Mouse (Mus musculus): ENCODE results near the gene Nkx1-2. TPM values are rescaled to one million over a fixed set of nuclear protein-coding genes. Genes with fewer than 3 reads are reported as not detected.
A peak's percentile ranks its signal among the peaks of the same experiment; 100 is the strongest.

Nkx1-2 gene
- total RNA-seq, 4 experiments from 2014 or later: not detected

- DNase-seq (ENCODE audit: low spot score in 2 of 2): no peak
These were observed 30.6 kb downstream of the Nkx1-2 start for GRCm38 (mm10) chr7:132568817-132569216.

DNA sequence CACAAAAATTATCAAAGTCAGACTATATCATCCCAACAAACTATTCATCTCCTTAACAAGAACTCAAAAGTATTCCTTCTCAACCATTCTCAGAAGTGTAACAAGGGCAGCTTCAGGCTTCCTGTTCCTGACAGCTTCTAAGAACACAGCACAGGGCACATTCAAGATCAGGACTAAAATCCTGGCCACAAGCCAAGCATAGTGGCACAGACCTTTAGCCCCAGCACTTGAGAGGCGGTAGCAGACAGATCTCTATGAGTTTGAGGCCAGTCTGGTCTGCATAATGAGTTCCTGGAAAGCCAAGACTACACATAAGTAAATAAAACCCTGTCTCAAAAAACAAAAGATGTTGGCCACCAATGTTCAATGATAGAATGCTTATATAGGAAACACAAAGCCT lies 33.6 kb downstream of the Nkx1-2 start:
- DNase-seq (ENCODE audit: low spot score in 2 of 2): no peak

- no peak for DNase-seq (ENCODE audit: low spot score in 2 of 2)
These were observed 40.2 kb downstream of the Nkx1-2 start for GRCm38 (mm10) chr7:132559138-132559766.

DNA sequence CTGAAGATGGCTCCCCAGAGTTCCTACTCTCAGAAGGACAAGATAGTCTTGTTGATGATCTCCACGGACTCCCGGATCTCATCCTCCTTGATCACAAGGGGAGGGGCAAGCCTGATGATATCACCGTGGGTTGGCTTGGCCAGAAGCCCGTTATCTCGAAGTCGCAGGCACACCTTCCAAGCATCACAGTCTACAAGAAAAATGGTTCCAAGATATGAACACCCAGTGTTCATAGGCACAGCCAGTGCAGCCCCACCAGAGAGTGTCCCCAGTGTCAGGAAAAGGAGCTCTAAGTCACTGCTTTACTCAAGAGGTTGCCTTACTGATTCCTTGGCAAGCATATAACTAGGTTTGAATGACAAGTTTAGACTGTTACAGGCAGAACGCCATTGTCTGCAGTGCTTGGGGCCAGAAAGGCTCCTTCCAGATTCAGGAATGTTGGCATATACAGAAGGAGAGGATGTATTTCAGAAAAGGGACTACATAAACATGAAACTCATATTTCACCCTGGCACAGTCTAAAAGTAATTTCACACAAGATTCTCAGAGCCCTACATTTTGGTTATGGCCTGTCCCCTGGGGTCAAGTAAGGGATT lies 41.2 kb downstream of the Nkx1-2 start:
- DNase-seq (ENCODE audit: low spot score in 2 of 2): peak in 1 of 2 experiments; percentile 35

DNA sequence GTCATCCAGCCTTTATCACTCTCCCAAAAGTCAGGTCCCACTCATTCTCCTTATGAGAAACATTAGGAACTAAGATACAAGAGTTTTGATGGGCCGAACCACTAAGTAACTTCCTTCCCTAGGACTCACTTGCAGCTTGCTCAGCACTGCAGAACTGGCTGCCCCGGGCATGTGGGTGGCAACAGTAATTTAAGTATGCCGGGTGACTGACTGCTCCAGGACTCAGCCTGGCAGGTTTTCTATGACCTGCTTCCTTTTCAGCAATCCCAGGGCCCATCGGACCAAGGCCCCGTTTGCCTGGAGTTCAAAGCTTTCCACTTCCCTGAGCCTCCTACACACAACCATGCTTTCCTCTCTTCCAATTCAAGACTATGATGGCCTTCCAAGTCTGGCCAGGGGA lies 42.9 kb downstream of the Nkx1-2 start:
- peak; percentile 23 to 36 for DNase-seq (ENCODE audit: low spot score in 2 of 2)

DNA sequence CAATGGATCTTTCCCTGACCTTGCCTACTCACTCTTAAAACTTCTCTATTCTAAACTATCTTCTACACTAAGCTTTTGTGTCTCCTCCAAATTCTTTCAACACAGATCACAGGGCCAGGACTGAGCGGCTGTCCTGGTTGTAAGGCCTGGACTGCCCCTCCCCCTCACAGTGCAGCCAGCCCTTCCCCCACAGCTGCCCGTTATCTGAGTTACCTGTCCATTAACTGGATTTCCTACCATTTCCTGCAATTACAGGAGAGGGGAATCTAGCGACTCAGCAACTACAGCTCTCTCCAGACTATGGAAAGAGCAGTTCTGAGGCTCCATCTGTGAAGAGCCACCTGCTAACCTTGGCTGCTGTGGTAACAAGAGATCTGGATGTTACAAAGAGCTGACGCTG lies 43.5 kb downstream of the Nkx1-2 start:
- no peak for DNase-seq (ENCODE audit: low spot score in 2 of 2)

GRCm38 (mm10) chr7:132554091-132554490 lies 45.3 kb downstream of the Nkx1-2 start:
- DNase-seq (ENCODE audit: low spot score in 2 of 2): no peak

- peak; percentile 94 to 95 for DNase-seq (ENCODE audit: low spot score in 2 of 2)
These were observed 47.9 kb downstream of the Nkx1-2 start for GRCm38 (mm10) chr7:132551351-132552126.

DNA sequence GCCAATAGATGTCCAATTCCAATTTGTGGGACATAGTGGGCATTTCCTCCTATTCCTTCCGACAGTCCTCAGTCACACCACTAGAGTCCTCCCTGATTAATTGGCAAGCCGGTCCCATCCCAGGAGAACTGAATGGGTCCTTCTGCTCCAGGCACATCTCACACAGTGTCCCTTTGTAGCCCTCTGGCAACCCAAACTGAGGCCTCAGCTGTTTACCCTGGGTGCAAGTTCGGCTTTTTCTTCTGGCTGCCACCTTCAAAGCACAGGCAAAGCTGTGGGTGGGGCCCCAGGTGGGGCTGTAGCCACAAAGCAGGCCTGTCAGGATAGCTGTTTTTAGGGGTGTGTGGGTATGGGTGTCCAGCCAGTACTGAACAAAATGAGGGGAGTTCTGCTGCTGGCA lies 52.3 kb downstream of the Nkx1-2 start:
- no peak for DNase-seq (ENCODE audit: low spot score in 2 of 2)

Other genes starting within 250 kb of the Nkx1-2 start
- 100 to 1,000 TPM; 147 to 208 (median 171) TPM for gene Oat, start 23.2 kb downstream of the Nkx1-2 start, total RNA-seq (2022)
- 10 to 100 TPM; 12.5 to 17.2 (median 14.5) TPM for gene Lhpp, start 11.0 kb upstream of the Nkx1-2 start, total RNA-seq (2022)
- gene Fam53b, start 214.2 kb upstream of the Nkx1-2 start, total RNA-seq (2022): 10 to 100 TPM; 17.4 to 31.8 (median 21.1) TPM

Data from gastrocnemius, adult 8-10 months (tissue).